Mouse (Mus musculus) midbrain, embryonic 10.5 days (tissue): ENCODE results near the gene Zfp953. TPM values are rescaled to one million over a fixed set of nuclear protein-coding genes. Genes with fewer than 3 reads are reported as not detected.
"Not testable (repeated sequence)": the region's sequence is repeated elsewhere in the genome, so short reads cannot be mapped to it uniquely, and the experiment has no call there.

Source experiments
- DNase-seq: peaks from one replicate; pipeline ENCODE4 v3.0.0-alpha.2; 2017; ENCODE audit warnings: low spot score
- H3K27ac ChIP-seq: fragments of 300-500 bp; sonication (generic); replicated peaks from 2 replicates; pipeline ENCODE4 v1.5.1; 2016; ENCODE audit warnings: mild to moderate bottlenecking
- H3K27me3 ChIP-seq: fragments of 300-500 bp; sonication (generic); 2 replicates; pipeline ENCODE4 v1.6.1; 2016; ENCODE audit warnings: low read depth, mild to moderate bottlenecking; ENCODE audit not compliant: poor library complexity, severe bottlenecking
- H3K36me3 ChIP-seq: fragments of 300-500 bp; sonication (generic); 2 replicates; pipeline ENCODE4 v1.6.1; 2016; ENCODE audit warnings: mild to moderate bottlenecking, moderate library complexity
- H3K4me1 ChIP-seq: fragments of 300-500 bp; sonication (generic); 2 replicates; pipeline ENCODE4 v1.6.1; 2016
- H3K4me3 ChIP-seq: fragments of 300-500 bp; sonication (generic); 2 replicates; pipeline ENCODE4 v1.5.1; 2016; ENCODE audit warnings: mild to moderate bottlenecking, moderate library complexity
- H3K9me3 ChIP-seq: fragments of 300-500 bp; sonication (generic); replicated peaks from 2 replicates; pipeline ENCODE4 v1.6.1; 2016; ENCODE audit warnings: mild to moderate bottlenecking
- WGBS: fragments of 180-500 bp; shearing (Covaris S2); methylation state at CpG from one replicate; pipeline ENCODE4 v1.1.7; 2016; 5-methylcytosine and 5-hydroxymethylcytosine counted together
- polyA plus RNA-seq: library from polyadenylated mRNA; unstranded; fragments of >200 nt; fragmentation: Nextera tagmentation; extraction: Ambion mirVana; gene quantifications from 2 replicates; pipeline ENCODE4 v1.2.1, GENCODE M21; 2016

Gene Zfp953
- polyA plus RNA-seq = 0.97 and 1.0 TPM in 2 replicates

DNA sequence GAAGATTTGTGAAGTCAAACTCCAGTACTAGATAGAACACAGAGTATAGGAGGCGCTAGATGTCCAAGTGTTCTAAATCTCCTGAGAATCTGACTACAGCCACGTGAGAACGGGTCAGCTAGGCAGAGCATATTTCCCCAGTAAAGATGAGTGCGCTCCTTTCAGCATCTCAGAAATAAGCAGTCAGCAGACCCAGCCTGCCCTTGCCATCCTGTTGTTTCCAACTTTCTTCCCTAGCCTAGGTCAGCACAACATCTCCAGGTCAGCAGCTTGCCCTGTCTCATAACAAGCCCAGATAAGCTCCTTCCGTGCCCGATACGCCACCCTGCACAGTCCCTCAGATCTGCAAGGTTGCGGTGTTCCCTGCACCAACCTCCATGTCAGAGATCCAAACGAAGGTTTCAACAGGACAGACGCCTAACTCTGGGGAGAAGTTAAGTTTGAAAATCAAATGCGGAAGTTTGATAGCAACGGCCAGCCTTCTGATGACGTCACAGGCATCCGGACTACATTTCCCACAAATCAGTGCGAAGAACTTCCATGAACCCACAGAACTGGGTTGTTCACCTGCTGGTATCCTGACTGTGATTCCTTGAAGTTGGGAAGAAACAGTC, at the start of gene Zfp953, which contains the start of gene Gm28044:
TSS of gene Zfp953 (minus strand) at position 475 of the 614 bp plus-strand sequence.
TSS of gene Gm28044 (minus strand) at position 406 of the 614 bp plus-strand sequence.
- WGBS = under 1% methylated on average over 15 of the region's 15 CpGs
- Histone ChIP-seq H3K36me3 (no peaks in the 10 kb centered on the region), H3K9me3 (no peaks in the 10 kb centered on the region), H3K27ac (peak within 1 kb of the TSS; percentile 82), H3K27me3 (no peaks in the 10 kb centered on the region), H3K4me1 (peaks cover 14% of the 10 kb centered on the region), H3K4me3 (peak within 1 kb of the TSS; percentile 81)
- peak; percentile 81 for DNase-seq

GRCm38 (mm10) chr13:67399183-67399903, 38.9 kb upstream of the Zfp953 start, which contains the start of gene Zfp429:
Gene Zfp429 (minus strand): TSS chr13:67399819.
- H3K4me1 ChIP-seq, H3K27me3 ChIP-seq, H3K9me3 ChIP-seq, H3K36me3 ChIP-seq: not testable (repeated sequence)
- peak; percentile 62 for DNase-seq
- Histone ChIP-seq H3K4me3 (peak within 1 kb of the TSS; percentile 69), H3K27ac (peak within 1 kb of the TSS; percentile 79)
- WGBS = 5% methylated on average over 16 of the region's 16 CpGs

DNA sequence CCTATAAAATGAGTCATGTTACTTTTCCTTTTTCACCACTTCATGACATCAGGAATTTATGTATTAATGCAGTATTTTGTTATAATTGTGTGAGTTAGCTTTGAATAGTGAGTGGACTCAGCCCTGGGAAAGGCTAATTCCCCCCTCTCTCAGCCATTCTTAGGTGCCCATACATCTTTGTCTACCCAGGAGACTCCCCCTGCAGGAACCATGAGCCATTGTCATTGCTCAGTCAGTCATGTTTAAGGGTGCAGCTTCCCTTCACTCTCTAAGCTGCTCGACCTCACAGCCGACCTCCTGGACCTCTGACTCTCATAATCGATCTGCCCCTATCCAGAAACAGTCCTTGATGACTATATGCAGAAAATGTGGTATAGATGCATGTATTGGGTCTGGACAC, 15.8 kb upstream of the Zfp953 start:
- not testable (repeated sequence) for DNase-seq, H3K36me3 ChIP-seq, H3K4me1 ChIP-seq, H3K4me3 ChIP-seq, H3K9me3 ChIP-seq, H3K27ac ChIP-seq, H3K27me3 ChIP-seq
- 67% methylated on average over 3 of the region's 3 CpGs for WGBS

- H3K4me1 ChIP-seq, H3K9me3 ChIP-seq, H3K27me3 ChIP-seq, H3K36me3 ChIP-seq: not testable (repeated sequence)
- DNase-seq = peak; percentile 51
- WGBS = 18% methylated on average over 13 of the region's 15 CpGs
- Histone ChIP-seq H3K27ac (0 out of 2 replicates have a peak within 1 kb of the TSS, but pooled peaks have one; percentile 59), H3K4me3 (peak within 1 kb of the TSS; percentile 50)
These were observed 14.9 kb upstream of the Zfp953 start, which contains the start of the genes Gm28041 and Zfp456 for GRCm38 (mm10) chr13:67375050-67375911. Gene Gm28041 (minus strand): TSS chr13:67375733. Gene Zfp456 (minus strand): TSS chr13:67375810.

GRCm38 (mm10) chr13:67351854-67352253, 8.6 kb downstream of the Zfp953 start:
- no peak for DNase-seq
- Histone ChIP-seq H3K27ac (no peak overlapping the region), H3K4me3 (no peak overlapping the region), H3K4me1 (no peaks in the 10 kb centered on the region), H3K27me3 (no peaks in the 10 kb centered on the region), H3K9me3 (no peaks in the 10 kb centered on the region), H3K36me3 (no peaks in the 10 kb centered on the region)

- H3K4me1 ChIP-seq = no peaks in the 10 kb centered on the region
- no peaks in the 10 kb centered on the region for H3K27me3 ChIP-seq
- no peaks in the 10 kb centered on the region for H3K9me3 ChIP-seq
- H3K27ac ChIP-seq = no peak overlapping the region
- H3K4me3 ChIP-seq = no peak overlapping the region
- DNase-seq = no peak
- peaks cover 7% of the 10 kb centered on the region for H3K36me3 ChIP-seq
- WGBS = 89% methylated on average over 2 of the region's 2 CpGs
These were observed 17.0 kb downstream of the Zfp953 start for GRCm38 (mm10) chr13:67343422-67343821.

DNA sequence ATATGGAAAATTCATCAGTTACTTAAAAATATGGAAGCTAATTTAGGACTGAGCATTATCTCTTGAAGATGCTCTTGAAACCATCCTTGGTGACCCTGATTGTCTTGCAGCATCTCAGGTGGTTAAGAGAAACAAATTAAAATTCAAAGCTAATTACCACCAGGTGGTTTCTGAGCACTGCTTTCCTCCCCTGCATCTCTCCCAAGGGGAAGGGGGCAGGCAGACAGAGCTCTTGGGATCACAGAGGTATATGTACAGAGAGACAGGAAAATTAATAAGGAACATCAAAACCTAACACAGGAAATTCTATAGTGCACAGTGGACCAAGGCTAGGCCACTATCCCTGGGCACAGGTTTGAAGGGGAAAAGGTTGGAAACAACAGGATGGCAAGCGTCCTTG, 27.5 kb downstream of the Zfp953 start:
- Histone ChIP-seq H3K4me1 (peaks cover 10% of the 10 kb centered on the region), H3K27me3 (no peaks in the 10 kb centered on the region), H3K9me3 (no peaks in the 10 kb centered on the region), H3K4me3 (peak overlapping the region; percentile 64), H3K27ac (peak overlapping the region; percentile 80), H3K36me3 (no peaks in the 10 kb centered on the region)
- 85% methylated on average over 1 of the region's 1 CpGs for WGBS
- DNase-seq = no peak

GRCm38 (mm10) chr13:67332019-67332724, 28.2 kb downstream of the Zfp953 start, which contains the start of gene Zfp595:
Gene Zfp595 (minus strand): TSS chr13:67332570.
- no peaks in the 10 kb centered on the region for H3K36me3 ChIP-seq
- peaks cover 10% of the 10 kb centered on the region for H3K4me1 ChIP-seq
- H3K27ac ChIP-seq = peak within 1 kb of the TSS; percentile 80
- no peaks in the 10 kb centered on the region for H3K27me3 ChIP-seq
- H3K9me3 ChIP-seq = no peaks in the 10 kb centered on the region
- WGBS = 20% methylated on average over 17 of the region's 17 CpGs
- peak; percentile 67 for DNase-seq
- H3K4me3 ChIP-seq = peak within 1 kb of the TSS; percentile 64

DNA sequence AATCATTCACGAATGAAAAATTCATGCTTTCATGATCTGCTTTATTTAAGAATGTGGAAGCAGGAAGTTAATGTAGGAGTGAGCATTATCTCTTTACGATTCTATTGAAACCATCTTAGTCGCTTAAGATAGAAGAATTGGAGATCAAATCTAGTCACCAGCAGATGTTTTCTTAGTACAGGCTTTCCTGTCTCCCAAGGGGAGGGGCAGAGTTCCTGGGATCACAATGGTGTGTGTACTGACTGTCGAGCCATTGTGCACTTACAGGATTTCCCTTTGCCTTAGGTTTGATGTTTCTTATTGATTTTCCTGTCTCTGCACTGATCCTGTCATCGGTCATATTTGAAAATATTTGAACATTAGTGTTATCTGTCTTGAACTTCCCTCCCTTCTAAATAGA, 53.7 kb downstream of the Zfp953 start:
- Histone ChIP-seq H3K4me3 (peak overlapping the region; percentile 76), H3K36me3 (no peaks in the 10 kb centered on the region), H3K9me3 (0 out of 2 replicates have a peak, but pooled peaks cover 5% of the 10 kb centered on the region), H3K4me1 (peaks cover 11% of the 10 kb centered on the region), H3K27ac (peak overlapping the region; percentile 81), H3K27me3 (no peaks in the 10 kb centered on the region)
- no peak for DNase-seq
- 39% methylated on average over 5 of the region's 5 CpGs for WGBS

- Histone ChIP-seq H3K27ac (peak within 1 kb of the TSS; percentile 81), H3K4me3 (peak within 1 kb of the TSS; percentile 76), H3K9me3 (no peaks in the 10 kb centered on the region), H3K36me3 (no peaks in the 10 kb centered on the region), H3K27me3 (no peaks in the 10 kb centered on the region), H3K4me1 (peaks cover 11% of the 10 kb centered on the region)
- WGBS = 14% methylated on average over 16 of the region's 16 CpGs
- DNase-seq = peak; percentile 80
These were observed 54.4 kb downstream of the Zfp953 start, which contains the start of gene Zfp457 for GRCm38 (mm10) chr13:67305822-67306672. Gene Zfp457 (minus strand): TSS chr13:67306485.
